Mouse (Mus musculus) thymus, postnatal 4 days (tissue): ENCODE measurements around the gene Ddhd1.

Experiments
- DNase-seq: peaks from one replicate; pipeline ENCODE4 v3.0.0; 2021

Gene Ddhd1

GRCm38 (mm10) chr14:45566066-45566937 is 91.6 kb downstream of the Ddhd1 start:
- peak; percentile 85 for DNase-seq

DNA sequence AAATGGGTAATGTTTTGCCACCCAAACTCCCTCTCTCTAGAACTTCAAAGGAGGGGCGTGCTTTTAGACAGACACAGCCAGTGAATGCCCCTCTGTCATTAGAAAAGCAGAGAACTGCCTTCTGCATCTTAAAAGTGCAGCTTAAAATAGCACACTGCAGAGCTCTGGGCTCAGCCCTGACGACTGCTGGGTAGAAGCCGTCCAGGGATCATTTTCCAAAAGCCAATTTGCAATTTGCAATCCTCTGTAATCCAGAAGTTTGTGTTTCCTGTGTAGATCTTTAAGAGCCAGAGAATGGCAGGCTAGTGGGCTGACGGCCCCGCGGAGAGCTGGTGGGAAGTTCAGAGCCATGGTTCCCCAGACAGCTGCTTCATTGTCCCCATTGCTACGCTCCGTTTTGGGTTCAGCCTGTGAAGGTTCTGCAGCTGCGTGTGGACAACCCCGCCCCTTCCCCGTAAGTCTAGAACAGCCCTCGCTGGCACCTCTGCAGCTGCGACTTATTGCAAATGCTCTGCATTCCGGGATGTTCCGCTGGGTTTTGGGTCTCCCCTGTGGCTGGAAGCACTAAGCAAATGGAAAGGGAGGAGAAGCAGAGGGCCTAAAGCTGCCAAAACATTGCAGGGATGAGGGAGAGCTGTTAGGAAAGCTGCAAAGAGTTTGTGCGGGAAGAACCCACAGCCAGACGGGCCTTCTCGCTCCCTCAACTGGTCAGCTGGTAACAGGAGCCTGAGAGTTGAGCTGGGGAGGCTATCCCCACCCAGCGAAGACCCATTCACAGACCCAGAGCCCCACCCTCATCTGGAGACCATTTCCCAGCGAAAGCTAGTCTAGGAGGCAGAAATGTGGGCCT is 92.5 kb downstream of the Ddhd1 start:
- peak; percentile 63 for DNase-seq

DNA sequence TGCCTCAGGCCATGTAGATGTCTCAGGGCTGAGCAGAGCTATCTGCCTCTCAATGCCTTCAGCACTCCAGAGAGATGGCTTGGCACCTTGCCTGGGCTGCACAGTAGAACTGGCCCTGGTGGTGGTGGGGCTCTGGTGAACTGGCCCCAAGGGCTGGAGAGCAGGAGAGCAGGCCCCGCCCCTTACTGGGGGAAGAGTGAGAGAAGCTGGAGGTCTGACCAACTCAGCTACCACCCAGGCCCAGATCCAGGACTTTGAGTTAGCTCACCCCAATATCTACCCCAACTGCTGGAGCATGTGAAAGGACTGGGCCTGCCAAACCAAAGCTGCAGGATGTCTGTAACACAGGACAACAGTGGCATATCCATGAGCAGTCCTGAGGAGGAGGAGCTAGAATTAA is 94.4 kb downstream of the Ddhd1 start:
- no peak for DNase-seq

DNA sequence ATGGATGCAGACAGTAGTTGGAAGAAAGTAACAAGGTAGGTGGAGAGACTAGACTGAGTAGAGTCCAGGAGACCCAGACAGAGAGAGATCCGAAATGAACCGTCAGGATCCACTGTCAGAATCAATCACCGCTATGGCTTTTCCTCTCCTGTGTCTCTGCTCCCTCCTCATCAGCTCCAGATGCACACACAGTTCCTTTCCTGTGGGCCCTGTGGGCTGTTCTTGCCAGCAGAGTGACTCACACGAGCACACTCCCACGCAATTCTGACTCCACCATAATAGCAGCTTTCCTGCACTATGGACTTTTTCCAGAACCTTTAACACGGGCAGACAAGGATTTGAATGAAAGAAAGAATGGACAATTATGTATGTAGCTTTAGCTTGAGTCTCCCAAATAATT is 96.3 kb downstream of the Ddhd1 start:
- no peak for DNase-seq

DNA sequence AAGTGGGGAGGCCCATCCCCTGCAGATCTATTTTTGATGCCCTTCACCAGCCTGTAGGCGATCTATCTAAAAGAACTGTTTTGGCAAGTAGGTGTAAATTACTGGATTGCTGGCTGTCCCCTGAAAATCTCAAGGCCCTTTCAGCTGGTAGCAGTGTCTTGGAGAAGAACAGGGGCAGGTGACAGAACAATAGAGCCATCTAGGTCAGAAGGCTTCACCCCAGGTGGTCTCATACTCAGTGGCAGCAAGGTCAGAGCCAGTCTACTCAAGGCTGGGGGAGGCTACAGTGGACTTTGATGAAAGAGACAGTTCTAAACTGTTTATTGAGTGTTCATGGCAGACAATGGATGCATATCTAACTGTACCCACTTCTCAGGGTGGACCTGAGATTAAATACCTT is 98.9 kb downstream of the Ddhd1 start:
- DNase-seq, result no peak

DNA sequence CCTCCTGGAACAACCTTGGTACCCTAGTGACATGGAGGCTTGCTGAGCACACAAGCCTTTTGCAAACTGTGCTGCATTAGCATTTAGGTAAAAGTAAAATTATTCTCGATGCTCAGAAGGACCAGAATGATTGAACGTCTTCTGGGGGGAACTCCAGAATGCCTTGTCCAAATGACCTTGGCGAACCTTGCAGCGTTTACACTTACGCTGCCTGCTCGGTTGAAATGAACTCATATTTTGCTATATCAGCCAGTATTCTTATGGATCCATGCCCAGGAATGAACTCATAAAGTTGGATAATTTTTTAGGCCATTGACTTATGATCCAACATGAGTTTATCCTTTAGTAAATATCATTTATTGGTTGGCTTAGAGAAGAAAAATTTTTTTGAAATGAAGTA is 103.6 kb downstream of the Ddhd1 start:
- no peak for DNase-seq

- no peak for DNase-seq
Measured at GRCm38 (mm10) chr14:45553854-45554253, 104.1 kb downstream of the Ddhd1 start.

- DNase-seq, result no peak
Measured at GRCm38 (mm10) chr14:45552431-45552830, 105.5 kb downstream of the Ddhd1 start.

- DNase-seq, result peak; percentile 62
Measured at GRCm38 (mm10) chr14:45551121-45551768, 106.7 kb downstream of the Ddhd1 start.

GRCm38 (mm10) chr14:45550010-45550647 is 107.8 kb downstream of the Ddhd1 start:
- no peak for DNase-seq

GRCm38 (mm10) chr14:45548118-45548517 is 109.8 kb downstream of the Ddhd1 start:
- no peak for DNase-seq

- no peak for DNase-seq
Measured at GRCm38 (mm10) chr14:45544905-45545304, 113.0 kb downstream of the Ddhd1 start.

GRCm38 (mm10) chr14:45544026-45544425 is 113.9 kb downstream of the Ddhd1 start:
- DNase-seq, result no peak

DNA sequence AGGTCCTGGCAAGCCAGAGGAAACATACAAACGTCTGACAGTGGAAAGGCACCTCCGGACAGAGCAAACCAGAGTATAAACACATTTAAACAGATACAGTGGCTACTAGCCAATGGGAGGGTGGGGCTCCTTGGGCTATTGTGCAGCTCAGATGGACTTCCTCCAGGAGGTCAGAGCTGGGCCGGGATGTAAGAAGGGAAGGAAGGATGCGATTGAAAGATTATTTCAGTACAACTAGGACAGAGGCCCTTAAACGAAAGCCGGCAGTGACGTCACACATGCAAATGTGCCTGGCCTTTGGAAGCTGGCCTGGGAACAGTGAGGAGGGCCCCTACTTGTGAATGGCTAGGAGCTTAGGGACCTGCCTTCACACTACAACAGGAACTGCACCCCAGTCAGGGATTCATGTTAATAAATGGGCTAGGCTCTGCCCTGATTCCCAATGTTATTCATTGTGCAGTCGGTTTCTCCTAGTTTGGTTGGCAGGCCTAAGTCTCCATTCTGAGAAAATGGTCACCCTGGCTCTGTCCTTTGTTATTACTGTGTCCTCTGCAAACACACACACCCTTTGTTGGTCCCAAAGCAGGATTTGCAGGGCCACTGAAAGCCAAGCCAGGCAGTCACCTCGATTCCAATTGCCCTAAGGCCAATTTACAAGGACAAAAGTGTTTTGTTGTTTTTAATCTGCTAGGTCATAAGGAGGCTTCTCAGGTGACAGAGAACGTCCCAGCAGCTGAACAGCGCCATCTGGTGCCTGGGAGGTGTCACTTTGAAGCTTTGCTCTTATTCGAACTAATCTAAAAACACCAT is 118.1 kb downstream of the Ddhd1 start:
- DNase-seq, result peak; percentile 71
